13 mouse cellular contexts compared by ENCODE assay signal in genomic region chr3:107743650-107744049, GRCm38 (mm10). TPM values are rescaled to one million over a fixed set of nuclear protein-coding genes. Genes with fewer than 3 reads are reported as not detected.
DNase-seq lines count a peak whose midpoint lies in the region; ATAC-seq and TF ChIP-seq lines count a peak whose summit lies in the region.
"Had no signal": no experiment of that assay in that cellular context is flagged by ENCODE, and none has a peak within 500 bp of the region (broad histone marks: within the 10 kb centered on the region; RNA-seq: fewer than 3 reads in every experiment).

No protein-coding gene starts in this region.

- TF ChIP-seq EP300 in liver, postnatal 0 days (IDR thresholded peaks at IDR 0.05; ENCODE audit: low read depth) = peak; percentile 75

- no peak overlapping the region for H3K4me3 ChIP-seq in liver, postnatal 0 days (ENCODE audit: low read depth, low read length)
- H3K4me3 ChIP-seq: erythroblast, embryonic 14.5 days; megakaryocyte, embryonic 14.5 days had no signal

- DNase-seq in heart, adult 11 months = peak; percentile 97
- DNase-seq in heart, adult 8-10 months (ENCODE audit: low spot score) = no peak
- DNase-seq in kidney, adult 9 months = peak; percentile 55
- no peak for DNase-seq in kidney, adult 11 months
- DNase-seq in lung, postnatal 10 days = peak; percentile 50
- DNase-seq in lung, postnatal 14 days = no peak
- peak; percentile 56 for DNase-seq in liver, postnatal 0 days
- DNase-seq: cerebellum, adult 2 months; thymus, postnatal 25 days had no signal

- H3K36me3 ChIP-seq in liver, postnatal 0 days (replicated peaks; ENCODE audit: insufficient read depth, low read length) = peaks cover 10% of the 10 kb centered on the region
- H3K36me3 ChIP-seq: G1E had no signal

- WGBS in liver, postnatal 0 days (ENCODE audit: insufficient replicate concordance) = 53% methylated on average over 1 of the region's 1 CpGs

- no peaks in the 10 kb centered on the region for H3K9me3 ChIP-seq in liver, postnatal 0 days (ENCODE audit: low read length)
- H3K9me3 ChIP-seq: G1E; megakaryocyte, embryonic 14.5 days had no signal

- H3K27ac ChIP-seq in liver, postnatal 0 days (ENCODE audit: low read depth) = no peak overlapping the region

- ATAC-seq in liver, postnatal 0 days = peak; percentile 85
- no peak for ATAC-seq in cerebellum, adult (ENCODE audit: insufficient number of reproducible peaks, low FRiP score, low TSS enrichment)

- peaks cover 19% of the 10 kb centered on the region for H3K4me1 ChIP-seq in liver, postnatal 0 days (ENCODE audit: insufficient read depth)

- no peak overlapping the region for H3K9ac ChIP-seq in liver, postnatal 0 days (replicated peaks)

- no peak overlapping the region for H3K4me2 ChIP-seq in liver, postnatal 0 days (ENCODE audit: low read depth, low read length)

- no peaks in the 10 kb centered on the region for H3K27me3 ChIP-seq in liver, postnatal 0 days (ENCODE audit: insufficient read depth, low read length)

- no peak for TF ChIP-seq CTCF in liver, postnatal 0 days (IDR thresholded peaks at IDR 0.05; ENCODE audit: low read depth)

RNA-seq across cellular contexts. Expression of gene Csf1, which starts 16.6 kb away (rescaled TPM):
- total RNA-seq in heart, adult 8-10 months (2022) = 10 to 100 TPM; 43.5 to 56.6 (median 51.5) TPM
- 6.6 and 7.2 TPM in 2 replicates for polyA plus RNA-seq in liver, postnatal 0 days (2015; fragmentation: Nextera tagmentation; extraction: Ambion mirVana)

RNA-seq across cellular contexts. Expression of gene Ahcyl1, which starts 47.3 kb away (rescaled TPM):
- total RNA-seq in heart, adult 8-10 months (2022) = 10 to 100 TPM; 76.2 to 87.9 (median 83.4) TPM
- 18.1 and 19.8 TPM in 2 replicates for polyA plus RNA-seq in liver, postnatal 0 days (2015; fragmentation: Nextera tagmentation; extraction: Ambion mirVana)

Comparison
In these comparisons a context has a peak if more than half of its experiments do, and no peak if none do; other contexts are left out.
1. DNase-seq: peak in heart, adult 11 months (single experiment), kidney, adult 9 months (single experiment), lung, postnatal 10 days (single experiment) and liver, postnatal 0 days (single experiment); none in heart, adult 8-10 months (single experiment), kidney, adult 11 months (single experiment) and lung, postnatal 14 days (single experiment).